Mouse (Mus musculus): ENCODE data around the gene Trabd2b.

Trabd2b gene

DNA sequence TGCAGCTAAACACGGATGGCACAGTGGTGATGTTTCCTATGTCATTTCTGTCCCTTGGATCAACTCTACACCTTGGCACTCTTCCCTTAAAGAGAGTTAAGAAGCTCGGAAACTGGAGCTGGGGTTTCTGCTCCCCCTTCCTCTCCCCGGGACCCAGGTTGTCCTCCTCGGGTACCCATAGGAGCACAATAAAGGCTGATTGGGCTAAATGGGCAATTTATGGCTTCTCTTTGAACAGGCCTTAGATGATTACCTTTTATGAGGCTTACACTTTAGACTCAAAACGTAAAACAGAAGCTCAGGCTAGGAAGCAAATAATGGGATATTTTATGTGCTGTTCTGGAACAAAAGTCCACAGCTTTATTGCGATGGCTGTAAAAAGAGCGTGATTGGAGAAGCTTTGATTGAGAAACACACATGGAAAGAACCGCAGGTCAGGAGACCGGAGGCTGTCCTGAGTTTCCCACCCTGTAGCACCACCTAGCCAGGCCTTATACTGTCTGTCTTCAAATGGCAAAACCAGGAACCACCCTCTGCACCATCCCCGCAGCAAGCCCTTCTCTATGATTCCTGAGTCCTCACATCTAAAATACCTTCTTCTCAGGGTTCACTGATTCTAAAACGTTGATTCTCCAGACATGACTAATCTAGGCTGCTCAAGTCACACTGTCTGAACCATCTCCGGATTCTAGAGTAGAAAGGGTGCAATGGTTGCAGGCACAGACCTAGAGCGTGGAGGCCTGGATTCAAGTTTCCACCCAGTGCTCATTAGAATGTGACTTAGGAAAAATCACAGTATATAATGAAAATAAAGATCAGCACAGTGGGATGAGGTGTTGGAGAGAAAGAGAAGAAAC lies 240.5 kb downstream of the Trabd2b start:
- no peak for DNase-seq (ENCODE audit: low read depth, low spot score)

DNA sequence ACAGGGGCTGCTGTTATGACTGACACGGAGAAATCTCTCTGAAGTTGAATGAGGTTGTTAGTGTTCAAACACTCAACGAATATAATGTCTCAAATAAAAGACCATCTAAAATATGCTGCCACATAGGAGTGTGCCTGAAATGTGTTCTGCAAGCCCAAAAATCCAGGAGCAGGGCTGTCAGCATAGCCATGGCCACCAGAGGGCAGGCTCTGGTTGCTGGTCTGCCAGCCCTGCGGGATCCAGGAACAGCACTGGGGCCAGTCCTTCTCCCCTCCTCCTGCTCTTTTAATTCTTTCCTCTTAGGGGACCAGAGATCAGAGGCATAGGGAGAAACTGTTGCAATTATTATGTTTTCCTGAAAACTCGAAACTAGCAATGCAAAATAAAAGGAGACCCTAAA lies 241.2 kb downstream of the Trabd2b start:
- DNase-seq (ENCODE audit: low read depth, low spot score): peak; percentile 74

DNA sequence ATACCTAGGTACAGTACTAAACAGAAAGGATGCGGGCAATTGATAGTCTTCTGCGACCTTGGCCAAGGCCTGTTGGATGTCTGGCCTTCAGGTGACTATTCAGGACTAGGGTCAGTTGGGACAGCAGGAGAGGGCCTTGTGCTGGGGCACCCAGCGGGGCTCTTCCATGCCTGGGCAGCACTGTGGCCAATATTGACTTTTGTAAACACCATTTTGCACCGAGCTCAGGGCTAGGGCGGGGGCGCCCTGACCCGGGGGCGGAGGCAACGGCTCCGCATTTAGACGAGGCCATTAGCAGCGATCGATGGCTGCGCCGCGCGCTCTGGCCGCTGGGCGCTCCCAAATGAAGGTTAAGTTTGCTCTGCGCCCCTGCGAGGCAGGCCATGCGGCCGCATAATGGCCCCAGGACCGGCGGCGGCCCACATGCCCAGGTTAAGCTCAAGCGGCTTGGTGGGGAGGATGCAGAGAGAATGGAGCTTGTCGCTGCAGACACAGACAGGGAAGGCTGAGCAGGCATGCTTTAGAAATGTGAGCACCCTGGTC lies 242.1 kb downstream of the Trabd2b start:
- DNase-seq (ENCODE audit: low read depth, low spot score): no peak

DNA sequence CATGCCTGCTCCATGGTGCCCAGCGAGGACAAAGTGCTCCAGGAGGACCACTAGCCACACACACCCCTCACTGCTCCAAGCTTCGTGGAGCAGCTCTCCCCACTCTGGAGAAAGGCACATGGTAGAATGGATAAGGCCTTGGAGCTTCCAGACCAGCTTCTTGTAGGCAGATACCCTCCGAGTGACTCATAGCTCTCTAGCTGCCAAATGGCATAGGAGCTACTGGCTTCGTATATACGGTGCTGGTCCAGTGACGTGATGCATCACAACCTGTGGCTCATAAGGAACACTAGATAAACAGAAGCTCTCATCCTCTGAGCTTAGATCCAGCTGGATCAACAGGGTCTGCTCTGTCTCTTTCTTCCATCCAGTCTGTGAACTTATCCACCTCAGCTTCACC lies 244.0 kb downstream of the Trabd2b start:
- DNase-seq (ENCODE audit: low read depth, low spot score): no peak

DNA sequence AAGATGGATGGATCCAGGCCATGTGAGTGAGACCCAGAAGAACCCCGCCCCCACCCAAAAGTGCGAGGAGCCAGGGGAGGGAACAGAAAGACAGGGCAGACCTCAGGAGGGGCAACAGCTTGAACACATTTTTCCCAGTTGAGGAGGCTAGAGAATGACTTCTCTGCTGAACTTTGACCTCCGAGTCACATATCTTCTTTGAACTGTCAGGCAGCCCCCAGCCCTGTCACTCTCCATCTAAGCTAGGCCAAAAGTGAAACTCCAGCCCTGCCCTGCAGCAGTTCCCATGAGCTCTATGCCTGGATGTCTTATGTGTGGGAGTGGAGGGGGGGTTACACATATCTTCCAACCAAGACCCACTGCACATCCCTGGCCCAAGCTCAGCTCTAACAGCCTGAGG lies 244.5 kb downstream of the Trabd2b start:
- no peak for DNase-seq (ENCODE audit: low read depth, low spot score)

DNA sequence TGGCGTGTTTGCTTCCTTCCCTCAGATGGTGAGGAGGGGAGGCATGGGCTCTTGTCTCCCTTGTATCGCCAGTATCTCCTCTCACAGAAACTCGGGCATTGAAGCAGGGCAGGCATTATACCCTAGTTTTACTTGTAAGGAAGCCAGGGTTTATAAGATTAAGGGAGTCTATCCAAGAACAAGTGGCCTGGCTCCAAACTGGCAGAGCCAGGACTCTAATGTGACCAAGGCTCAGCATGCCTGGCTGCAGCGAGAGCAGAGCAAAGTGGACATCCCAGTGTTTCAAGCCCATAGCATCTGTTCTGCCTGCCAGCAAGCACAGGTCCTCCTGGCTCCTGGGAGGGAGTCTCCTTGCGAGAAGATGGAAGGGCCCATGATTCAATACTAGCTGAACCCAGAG lies 245.1 kb downstream of the Trabd2b start:
- DNase-seq (ENCODE audit: low read depth, low spot score): no peak

DNA sequence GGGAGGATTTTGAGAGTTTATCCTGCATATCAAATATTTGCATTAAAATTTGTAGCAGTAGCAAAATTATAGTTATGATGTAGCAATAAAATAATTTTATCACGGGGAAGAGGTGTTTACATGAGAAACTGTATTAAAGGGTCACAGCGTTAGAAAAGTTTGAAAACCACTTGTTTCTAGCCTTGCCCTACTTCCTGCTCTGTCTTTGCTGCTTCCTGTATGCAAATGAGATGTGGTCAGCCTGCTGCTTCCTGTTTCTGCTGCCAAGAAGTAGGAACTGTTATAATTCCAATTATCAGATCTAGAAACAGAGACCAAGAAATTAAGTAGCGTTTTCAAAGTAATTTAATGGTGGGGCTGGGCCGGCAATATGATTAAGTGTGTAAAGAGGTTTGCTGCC lies 245.9 kb downstream of the Trabd2b start:
- DNase-seq (ENCODE audit: low read depth, low spot score): peak; percentile 71

DNA sequence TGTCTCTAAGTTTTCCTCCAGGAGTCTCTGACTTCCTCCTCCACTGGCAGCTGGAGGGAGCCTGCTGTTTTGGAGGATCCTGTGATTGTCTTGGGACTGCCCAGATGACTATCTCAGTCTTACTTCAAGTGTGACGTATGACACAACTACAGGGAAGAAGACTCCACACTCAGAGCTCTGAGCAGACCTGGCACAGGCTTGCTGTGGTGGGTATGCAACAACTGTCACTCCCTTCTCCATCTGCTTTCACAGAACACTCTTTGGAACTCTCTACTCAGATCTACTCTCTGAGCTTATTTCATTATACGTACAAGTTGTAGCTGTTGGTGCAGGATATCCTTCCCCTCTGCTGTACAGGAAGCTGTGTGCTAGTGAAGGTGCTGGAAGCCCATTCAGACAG lies 251.4 kb downstream of the Trabd2b start:
- DNase-seq (ENCODE audit: low read depth, low spot score): no peak

DNA sequence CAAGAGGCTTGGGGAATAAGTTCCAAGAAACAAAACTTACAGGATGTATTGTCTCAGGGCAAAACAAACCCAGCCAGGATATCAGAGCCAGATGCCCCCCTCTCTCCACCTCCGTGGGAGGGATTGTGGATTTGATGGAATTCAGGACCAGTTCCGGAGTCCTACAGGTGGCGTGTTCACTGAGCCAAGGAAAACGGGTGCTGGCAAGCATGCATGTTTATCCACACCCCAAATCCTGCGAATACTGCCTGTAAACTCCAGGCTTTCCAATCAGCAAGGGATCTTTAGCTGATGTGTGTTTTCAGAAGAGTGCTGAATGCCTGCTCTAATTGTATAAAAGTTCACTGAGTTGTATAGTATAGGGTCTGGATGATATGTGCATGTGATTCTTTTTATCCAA lies 253.4 kb downstream of the Trabd2b start:
- no peak for DNase-seq (ENCODE audit: low read depth, low spot score)

DNA sequence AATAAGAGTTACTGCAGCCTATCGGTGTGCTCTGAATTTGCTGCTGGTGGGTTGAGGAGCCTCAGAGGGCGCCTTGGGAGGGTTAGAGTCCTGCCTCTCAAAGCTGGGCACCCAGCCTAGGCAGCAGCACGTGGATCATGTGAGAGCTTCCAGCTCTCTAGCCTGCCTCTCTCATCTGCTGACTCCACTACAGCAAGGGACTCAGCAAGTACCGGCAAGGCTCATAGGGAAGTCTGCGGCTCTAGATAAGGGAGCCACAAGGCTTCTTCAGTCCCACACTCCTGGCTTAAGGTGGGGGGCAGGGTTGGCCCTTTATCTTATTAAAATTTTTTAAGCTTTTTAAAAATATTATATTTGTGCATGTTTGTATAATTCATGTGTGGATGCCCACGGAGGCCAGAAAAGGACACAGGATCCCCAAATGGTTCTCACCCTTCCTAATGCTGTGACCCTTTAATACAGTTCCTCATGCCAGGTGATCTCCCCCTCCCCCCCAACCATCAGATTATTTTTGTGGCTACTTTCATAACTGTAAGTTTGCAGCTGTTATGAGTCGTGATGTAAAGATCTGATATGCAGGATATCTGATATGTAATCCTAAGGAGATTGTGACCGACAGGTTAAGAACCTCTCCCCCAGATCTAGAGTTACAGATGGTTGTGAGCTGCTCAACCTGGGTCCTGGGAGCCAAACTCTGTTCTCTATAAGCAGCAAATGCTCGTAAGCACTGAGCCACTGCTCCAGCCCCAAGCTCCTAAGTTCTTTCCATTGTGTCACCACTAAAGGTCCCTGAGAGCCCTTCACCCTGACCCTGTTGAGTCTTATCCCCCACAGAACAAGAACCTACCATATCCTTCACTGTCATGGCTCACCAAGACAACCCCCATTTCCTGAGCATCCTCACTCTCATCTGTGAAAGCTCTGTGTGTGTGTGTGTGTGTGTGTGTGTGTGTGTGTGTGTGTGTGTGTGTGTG lies 257.8 kb downstream of the Trabd2b start:
- no peak for DNase-seq (ENCODE audit: low read depth, low spot score)
